In the genomic region with DNA sequence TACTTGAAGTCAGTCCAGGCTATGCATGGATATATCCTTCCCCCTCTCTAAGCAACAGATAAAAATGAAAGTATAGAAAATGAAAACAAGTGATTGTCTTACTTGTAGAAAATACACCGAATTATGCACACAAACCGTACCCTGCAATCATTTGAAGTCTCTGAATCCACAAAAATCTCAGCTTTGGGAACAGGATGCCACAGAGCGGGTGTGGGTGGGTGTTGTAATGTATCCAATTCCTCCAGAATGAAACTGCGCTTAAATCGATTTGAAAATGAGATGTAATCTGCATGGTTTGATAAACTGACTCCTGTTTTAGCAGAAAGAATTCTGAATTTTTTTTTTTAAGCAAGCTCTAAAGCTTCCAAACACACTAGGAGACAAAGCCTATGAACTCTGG, we compare ENCODE assay signal across 21 mouse cellular contexts.
DNase-seq lines count a peak whose midpoint lies in the region; ATAC-seq lines count a peak whose summit lies in the region.
"Had no signal": no experiment of that assay in that cellular context is flagged by ENCODE, and none has a peak within 500 bp of the region (broad histone marks: within the 10 kb centered on the region; RNA-seq: fewer than 3 reads in every experiment).

No protein-coding gene starts in this region.

- no peaks in the 10 kb centered on the region for H3K9me3 ChIP-seq in embryonic facial prominence, embryonic 13.5 days
- H3K9me3 ChIP-seq in hindbrain, embryonic 11.5 days (ENCODE audit: control insufficient read depth, low read length), result no peaks in the 10 kb centered on the region
- H3K9me3 ChIP-seq: heart, embryonic 10.5 days; intestine, embryonic 15.5 days; neural tube, embryonic 15.5 days had no signal

- no peak overlapping the region for H3K9ac ChIP-seq in embryonic facial prominence, embryonic 13.5 days
- H3K9ac ChIP-seq in hindbrain, embryonic 11.5 days (ENCODE audit: low read depth, low read length), result no peak overlapping the region
- H3K9ac ChIP-seq: intestine, embryonic 15.5 days; neural tube, embryonic 15.5 days had no signal

- 52% methylated on average over 5 of the region's 5 CpGs for WGBS in embryonic facial prominence, embryonic 13.5 days
- WGBS in hindbrain, embryonic 11.5 days, result 93% methylated on average over 5 of the region's 5 CpGs

- H3K36me3 ChIP-seq in embryonic facial prominence, embryonic 13.5 days, result no peaks in the 10 kb centered on the region
- H3K36me3 ChIP-seq in hindbrain, embryonic 11.5 days (ENCODE audit: control insufficient read depth, insufficient read depth, low read length), result no peaks in the 10 kb centered on the region
- H3K36me3 ChIP-seq: heart, embryonic 10.5 days; intestine, embryonic 15.5 days; neural tube, embryonic 15.5 days had no signal

- no peak overlapping the region for H3K4me2 ChIP-seq in embryonic facial prominence, embryonic 13.5 days
- H3K4me2 ChIP-seq in hindbrain, embryonic 11.5 days (replicated peaks; ENCODE audit: low read depth, low read length), result no peak overlapping the region
- H3K4me2 ChIP-seq: intestine, embryonic 15.5 days; neural tube, embryonic 15.5 days had no signal

- H3K4me1 ChIP-seq in embryonic facial prominence, embryonic 13.5 days, result peaks cover 33% of the 10 kb centered on the region
- peaks cover 2% of the 10 kb centered on the region; the same call in 1 of the 2 replicates for H3K4me1 ChIP-seq in hindbrain, embryonic 11.5 days (replicated peaks; ENCODE audit: control insufficient read depth, insufficient read depth, low read length)

- 0 out of 2 replicates have a peak overlapping the region, but pooled peaks have one; percentile 39 for H3K27ac ChIP-seq in embryonic facial prominence, embryonic 13.5 days
- H3K27ac ChIP-seq in hindbrain, embryonic 11.5 days (ENCODE audit: low read depth, low read length), result no peak overlapping the region
- H3K27ac ChIP-seq: gastrocnemius, adult 2 months; heart, embryonic 10.5 days; intestine, embryonic 15.5 days; macrophage; neural tube, embryonic 15.5 days; stomach, postnatal 0 days had no signal

- ATAC-seq in embryonic facial prominence, embryonic 13.5 days (ENCODE audit: insufficient number of reproducible peaks, insufficient read depth, low FRiP score, low TSS enrichment, low read depth), result no peak
- no peak for ATAC-seq in hindbrain, embryonic 11.5 days (ENCODE audit: low FRiP score)
- ATAC-seq: hindbrain, embryonic 16.5 days; intestine, embryonic 15.5 days; lung, postnatal 0 days had no signal

- no peaks in the 10 kb centered on the region for H3K27me3 ChIP-seq in embryonic facial prominence, embryonic 13.5 days
- no peaks in the 10 kb centered on the region for H3K27me3 ChIP-seq in hindbrain, embryonic 11.5 days (ENCODE audit: control insufficient read depth, insufficient read depth, low read length)
- H3K27me3 ChIP-seq: intestine, embryonic 15.5 days had no signal

- peak; percentile 3 for DNase-seq in left cerebral cortex, adult 11 months (ENCODE audit: low spot score)
- no peak for DNase-seq in left cerebral cortex, postnatal 36 days (ENCODE audit: low spot score in 2 of 2)
- peak; percentile 55 for DNase-seq in brain, adult 2 months (ENCODE audit: low read depth, low spot score)
- peak; percentile 20 to 56 for DNase-seq in layer of hippocampus, postnatal 14 days (ENCODE audit: low spot score in 2 of 2)
- DNase-seq in hindbrain, embryonic 11.5 days (ENCODE audit: low spot score), result no peak
- no peak for DNase-seq in urinary bladder, postnatal 14 days (ENCODE audit: low spot score)
- DNase-seq: adrenal gland, adult 8-10 months; cerebellum, adult 2 months; cerebellum, postnatal 36 days; embryo, embryonic 11 days; gastrocnemius, adult 2 months; kidney, adult 9 months; kidney, postnatal 14 days had no signal

- H3K4me3 ChIP-seq in embryonic facial prominence, embryonic 13.5 days, result no peak overlapping the region
- no peak overlapping the region for H3K4me3 ChIP-seq in hindbrain, embryonic 11.5 days (ENCODE audit: low read depth, low read length)
- H3K4me3 ChIP-seq: gastrocnemius, adult 2 months; heart, embryonic 10.5 days; intestine, embryonic 15.5 days; neural tube, embryonic 15.5 days had no signal

- intact Hi-C loops in left cerebral cortex, postnatal 36 days (cut with DNase I), result no loop called here

Comparison
In these comparisons a context has a peak if more than half of its experiments do, and no peak if none do; other contexts are left out.
1. DNase-seq: peak in left cerebral cortex, adult 11 months (single experiment), brain, adult 2 months (single experiment) and layer of hippocampus, postnatal 14 days (2 of 2); none in left cerebral cortex, postnatal 36 days (0 of 2), hindbrain, embryonic 11.5 days (single experiment) and urinary bladder, postnatal 14 days (single experiment).